Mouse (Mus musculus) cerebral cortex, adult 2 months (tissue): Measurements from ENCODE around the gene Gtpbp1.

Experiments used
- WGBS: fragments of 180-500 bp; shearing (Covaris S2); methylation state at CpG from one replicate; pipeline ENCODE4 v1.1.7; 2018; 5-methylcytosine and 5-hydroxymethylcytosine counted together

Gtpbp1 gene

DNA sequence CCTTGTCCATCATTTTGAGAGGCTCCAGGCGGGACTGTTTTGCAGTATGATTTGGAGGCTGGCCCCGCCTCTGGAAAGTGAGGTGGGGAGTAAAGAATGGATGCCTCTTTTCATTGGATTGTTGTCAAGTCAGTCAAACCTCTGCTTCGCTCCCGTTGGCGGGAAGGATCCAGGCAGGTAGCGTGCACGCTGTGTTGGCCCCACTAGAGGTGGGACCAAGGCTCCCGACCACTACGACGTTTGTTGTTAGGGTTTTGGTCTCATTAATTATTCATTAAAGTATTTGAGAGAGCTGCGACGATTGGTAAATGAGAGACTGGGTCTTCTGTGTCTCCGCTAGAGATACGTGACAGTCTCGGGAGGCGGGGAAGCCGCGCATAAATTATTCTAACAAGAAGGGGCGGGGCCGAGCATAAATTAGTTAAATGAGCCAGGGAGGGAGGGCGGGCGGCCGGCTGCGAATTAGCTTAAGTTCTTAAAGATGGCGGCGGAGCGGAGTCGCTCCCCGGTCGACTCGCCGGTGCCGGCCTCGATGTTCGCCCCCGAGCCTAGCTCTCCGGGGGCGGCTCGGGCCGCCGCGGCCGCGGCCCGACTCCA lies at the start of gene Gtpbp1:
TSS of gene Gtpbp1 (plus strand) at position 420 of the 597 bp plus-strand sequence.
- under 1% methylated on average over 45 of the region's 45 CpGs for WGBS

DNA sequence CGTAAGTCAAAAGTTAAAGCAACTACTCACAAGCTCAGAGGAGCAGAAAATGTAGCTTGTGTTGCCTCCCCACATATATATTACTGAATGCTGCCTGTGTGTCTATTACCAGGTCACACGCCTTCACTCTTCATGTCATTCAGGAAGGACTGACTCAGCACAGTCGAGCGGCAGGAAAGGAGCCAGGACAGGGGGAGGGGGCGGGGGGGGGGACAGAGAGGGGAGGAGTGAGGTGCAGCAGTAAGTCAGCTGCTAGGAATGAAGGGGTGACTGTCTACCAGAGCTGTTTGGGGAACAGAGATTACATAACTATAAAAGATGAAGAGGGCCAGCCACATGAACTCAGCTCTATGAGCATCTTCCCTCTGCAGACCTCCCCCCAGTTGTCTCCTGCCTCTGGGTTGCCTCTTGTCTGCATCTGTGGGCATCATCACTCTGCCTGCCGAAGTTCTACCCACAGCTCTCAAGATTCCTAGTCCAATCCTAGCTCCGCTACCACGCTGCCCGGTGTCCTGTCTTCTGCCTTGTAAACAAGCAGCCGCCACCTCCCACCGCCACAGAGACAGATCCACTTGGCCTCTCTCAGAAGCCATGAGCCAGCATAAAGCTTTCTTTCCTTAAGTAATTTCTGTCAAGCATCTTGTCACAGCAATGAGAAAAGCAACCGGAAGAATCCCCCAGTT lies 49.4 kb upstream of the Gtpbp1 start:
- 46% methylated on average over 12 of the region's 12 CpGs for WGBS

DNA sequence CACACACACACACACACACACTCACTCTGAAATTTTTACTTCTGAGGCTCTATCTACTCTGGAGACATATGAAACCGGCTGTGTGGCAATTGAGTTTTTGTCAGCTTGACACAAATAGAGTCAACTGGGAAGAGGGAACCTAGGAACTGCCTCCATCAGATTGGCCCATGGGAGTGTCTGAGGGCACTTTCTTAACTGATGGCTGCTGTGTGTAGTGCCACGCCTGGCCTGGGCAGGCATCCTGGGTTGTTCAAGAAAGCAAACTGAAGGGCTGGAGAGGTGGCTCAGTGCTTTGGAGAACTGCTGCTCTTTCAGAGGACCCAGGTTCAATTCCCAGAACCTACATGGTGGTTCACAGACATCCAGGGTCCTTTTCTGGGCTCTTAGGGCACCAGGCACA lies 45.2 kb upstream of the Gtpbp1 start:
- WGBS, result 89% methylated on average over 2 of the region's 2 CpGs

GRCm38 (mm10) chr15:79648130-79648529 lies 42.5 kb upstream of the Gtpbp1 start:
- 65% methylated on average over 12 of the region's 12 CpGs for WGBS

DNA sequence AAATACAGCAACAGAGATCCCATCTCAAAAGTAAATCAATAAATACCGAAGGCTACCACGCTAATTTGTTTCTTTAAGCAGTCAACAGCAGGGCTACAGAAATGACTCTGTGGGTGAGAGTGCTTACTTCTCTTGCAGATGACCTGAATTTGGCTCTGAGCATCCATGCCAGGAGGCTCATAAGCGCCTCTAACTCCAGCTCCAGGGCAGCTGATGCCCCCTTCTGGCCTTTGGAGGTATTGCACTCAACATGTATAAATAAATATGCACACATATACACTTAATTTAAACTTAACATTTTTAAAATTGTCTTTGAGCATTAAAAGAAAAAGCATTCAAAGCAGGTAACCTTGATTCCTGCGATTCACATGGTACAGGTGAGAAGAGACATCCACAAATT lies 39.2 kb upstream of the Gtpbp1 start:
- 79% methylated on average over 4 of the region's 4 CpGs for WGBS

- 55% methylated on average over 14 of the region's 14 CpGs for WGBS
These were observed 34.2 kb upstream of the Gtpbp1 start for GRCm38 (mm10) chr15:79656451-79656850.

- 1% methylated on average over 16 of the region's 16 CpGs for WGBS
These were observed 32.7 kb upstream of the Gtpbp1 start for GRCm38 (mm10) chr15:79657837-79658530.

DNA sequence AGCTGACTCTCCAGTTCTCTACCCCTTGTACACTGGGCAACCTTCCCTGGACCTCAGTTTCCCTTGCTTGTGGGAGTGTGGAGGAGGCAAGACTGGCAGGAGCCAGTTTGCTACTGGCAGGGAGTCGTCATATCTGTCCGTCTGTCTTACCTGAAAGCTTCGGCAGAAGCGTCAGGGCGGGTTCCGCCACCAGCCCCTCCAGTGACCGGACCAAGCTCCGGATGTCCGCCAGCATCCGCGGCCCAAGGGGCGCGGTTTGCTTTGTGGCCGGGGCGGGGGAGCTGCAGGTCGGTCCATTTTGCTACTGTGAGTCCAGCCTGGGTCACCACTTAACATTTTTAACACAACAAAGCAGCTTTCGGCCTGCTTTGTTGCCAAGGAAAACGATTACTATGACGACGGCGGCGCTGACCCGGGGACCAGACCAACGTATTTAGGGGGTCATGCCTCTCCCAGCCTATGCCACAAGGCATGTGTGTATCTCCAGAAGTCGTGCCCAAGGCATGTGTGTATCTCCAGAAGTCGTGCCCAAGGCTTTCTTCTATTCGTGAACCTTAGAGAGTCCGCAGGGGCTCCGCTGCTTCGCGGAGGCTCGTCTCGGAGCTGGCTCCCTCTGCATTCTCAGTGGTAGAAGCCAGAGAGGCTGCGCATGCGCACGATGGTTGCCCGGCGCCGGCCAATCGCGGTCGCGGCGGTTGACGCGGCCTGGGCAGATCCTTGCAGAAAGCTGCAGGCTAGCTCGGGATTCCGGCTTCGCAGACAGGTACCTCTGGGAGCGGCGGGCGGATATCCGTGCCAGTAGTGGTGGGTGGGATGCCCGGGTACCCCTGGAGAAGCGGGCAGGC lies 31.9 kb upstream of the Gtpbp1 start, which contains the start of the genes Fam227a and Cby1:
TSS of gene Fam227a (minus strand) at position 426 of the 845 bp plus-strand sequence.
TSS of gene Cby1 (plus strand) at position 669 of the 845 bp plus-strand sequence.
- WGBS, result under 1% methylated on average over 55 of the region's 55 CpGs

- WGBS, result 77% methylated on average over 4 of the region's 4 CpGs
These were observed 28.8 kb upstream of the Gtpbp1 start for GRCm38 (mm10) chr15:79661852-79662251.

- 59% methylated on average over 8 of the region's 8 CpGs for WGBS
These were observed 26.0 kb upstream of the Gtpbp1 start for GRCm38 (mm10) chr15:79664666-79665065.

DNA sequence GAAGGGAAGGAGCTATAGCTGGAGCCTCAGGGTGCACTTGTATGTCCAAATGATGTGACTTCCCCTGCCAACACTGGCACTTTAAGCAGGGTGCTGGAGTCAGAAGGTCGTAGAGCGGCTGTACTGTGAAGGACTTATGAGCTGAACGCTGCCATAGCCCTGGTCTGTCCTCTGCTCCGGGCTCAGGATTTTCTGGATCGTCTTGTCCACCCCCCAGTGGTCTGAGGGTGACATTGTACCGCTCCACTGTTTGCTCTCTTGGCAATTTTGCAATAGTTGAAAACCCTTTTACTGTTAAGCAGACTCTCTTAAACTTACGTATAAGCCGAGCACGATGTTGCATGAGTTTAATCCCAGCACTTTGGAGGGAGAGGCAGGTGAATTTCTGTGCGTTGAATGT lies 21.4 kb upstream of the Gtpbp1 start:
- WGBS, result 62% methylated on average over 10 of the region's 10 CpGs

GRCm38 (mm10) chr15:79670249-79670971 lies 20.2 kb upstream of the Gtpbp1 start, which contains the start of gene Tomm22:
TSS of gene Tomm22 (plus strand) at chr15:79670861.
- WGBS, result 13% methylated on average over 33 of the region's 33 CpGs

DNA sequence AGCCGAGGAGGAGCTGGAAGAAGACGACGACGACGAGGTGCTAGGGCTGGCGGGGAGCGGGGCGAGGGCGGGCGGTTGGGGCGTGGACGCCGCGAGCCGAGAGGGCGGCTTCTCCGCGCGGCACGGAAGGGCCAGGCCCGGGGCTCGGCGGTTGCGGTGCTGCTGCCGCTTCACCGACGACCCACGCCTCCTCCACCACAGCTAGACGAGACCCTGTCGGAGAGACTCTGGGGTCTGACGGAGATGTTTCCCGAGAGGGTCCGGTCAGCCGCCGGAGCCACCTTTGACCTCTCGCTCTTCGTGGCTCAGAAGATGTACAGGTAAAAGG lies 19.7 kb upstream of the Gtpbp1 start:
- WGBS, result under 1% methylated on average over 37 of the region's 37 CpGs

- 63% methylated on average over 11 of the region's 11 CpGs for WGBS
These were observed 18.8 kb upstream of the Gtpbp1 start for GRCm38 (mm10) chr15:79671828-79672348.

DNA sequence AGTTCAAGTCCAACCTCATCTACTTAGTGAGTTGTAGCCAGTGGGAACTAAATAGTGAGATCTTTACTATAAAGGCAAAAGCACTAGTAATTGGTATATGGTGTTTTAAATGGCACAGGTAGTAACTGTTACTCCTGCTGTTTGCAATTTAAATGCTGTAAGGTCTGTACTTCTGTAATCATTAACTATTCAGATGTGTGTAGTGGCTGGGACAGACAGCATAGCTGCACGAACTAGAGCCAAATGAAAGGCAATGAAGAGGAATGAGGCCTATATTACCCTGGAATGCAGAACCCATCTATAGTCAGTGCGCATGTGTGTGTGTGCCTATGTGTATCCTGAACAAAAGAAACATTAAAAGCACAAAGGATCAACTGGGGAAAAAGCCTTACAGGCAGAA lies 12.7 kb upstream of the Gtpbp1 start:
- WGBS, result 76% methylated on average over 2 of the region's 2 CpGs

DNA sequence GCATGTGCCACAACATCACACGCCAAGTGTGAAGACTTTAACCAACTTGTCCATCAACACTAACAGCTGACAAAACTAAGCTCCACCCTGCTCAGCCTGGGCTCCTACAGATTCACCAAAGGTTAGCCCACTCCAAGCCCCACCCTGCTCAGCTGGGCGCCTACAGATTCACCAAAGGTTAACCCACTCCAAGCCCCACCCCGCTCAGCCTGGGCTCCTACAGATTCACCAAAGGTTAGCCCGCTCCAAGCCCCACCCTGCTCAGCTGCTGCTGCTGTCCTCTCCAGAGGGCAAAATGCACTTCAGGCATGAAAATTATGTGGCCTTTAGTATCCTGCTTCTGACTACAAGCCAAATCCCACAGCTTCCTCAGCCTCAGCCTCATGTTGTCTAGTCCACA lies 8.7 kb upstream of the Gtpbp1 start:
- 85% methylated on average over 4 of the region's 4 CpGs for WGBS

DNA sequence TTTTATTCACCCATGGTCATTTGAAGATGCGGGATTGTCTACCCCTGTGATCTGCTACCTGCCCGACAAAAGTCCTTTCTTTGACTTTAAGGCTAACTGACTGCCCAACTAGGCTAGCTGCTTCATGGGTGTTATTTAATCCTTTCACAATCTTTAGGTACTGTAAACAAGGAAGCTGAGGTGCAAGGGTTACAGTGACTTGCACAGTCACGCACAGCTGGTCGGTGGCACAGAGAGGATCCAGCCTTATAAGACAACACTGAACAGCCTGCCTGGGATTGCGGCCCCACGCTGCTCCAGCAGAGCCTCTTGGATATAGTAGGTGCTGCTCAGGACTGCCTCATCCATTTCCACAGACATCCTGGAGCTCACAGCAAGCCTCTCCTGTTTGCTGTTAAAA lies 7.5 kb upstream of the Gtpbp1 start:
- WGBS, result 55% methylated on average over 6 of the region's 6 CpGs

DNA sequence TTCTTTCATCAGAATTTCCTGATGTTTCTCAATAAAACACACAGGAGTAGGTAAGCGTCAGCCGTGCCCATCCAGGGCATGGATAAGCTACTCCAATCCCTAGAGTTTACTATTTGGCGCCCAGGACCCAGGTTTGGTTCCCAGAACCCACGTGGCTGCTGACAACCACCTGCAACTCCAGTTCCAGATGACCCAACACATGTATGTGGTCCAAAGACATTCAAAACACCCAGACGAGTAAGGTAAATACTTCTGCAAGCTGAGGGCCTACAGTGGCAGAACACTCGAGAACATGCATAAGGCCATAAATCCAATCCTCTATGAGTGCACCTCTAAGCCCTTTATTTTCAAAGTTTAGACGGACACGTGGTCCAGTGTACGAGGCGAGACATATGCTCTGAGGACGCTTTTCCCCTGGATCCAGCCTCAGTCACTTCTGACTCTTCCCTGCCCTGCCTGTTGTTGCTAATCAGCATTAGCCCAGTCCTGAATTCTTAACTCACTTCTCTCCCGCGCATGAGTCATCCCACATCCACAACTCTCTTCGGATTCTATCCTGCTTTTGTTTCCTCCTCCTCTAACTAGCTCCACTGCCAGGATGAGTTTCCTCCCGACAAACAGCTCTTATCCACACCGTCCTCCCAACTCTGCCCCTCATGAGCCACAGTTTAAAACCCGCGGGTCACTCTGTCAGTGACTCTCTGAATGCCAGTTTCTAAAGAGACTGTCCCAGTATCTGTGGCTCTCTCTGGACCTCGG lies 6.8 kb upstream of the Gtpbp1 start:
- 42% methylated on average over 19 of the region's 19 CpGs for WGBS

- 30% methylated on average over 6 of the region's 6 CpGs for WGBS
These were observed 6.0 kb upstream of the Gtpbp1 start for GRCm38 (mm10) chr15:79684616-79685015.

DNA sequence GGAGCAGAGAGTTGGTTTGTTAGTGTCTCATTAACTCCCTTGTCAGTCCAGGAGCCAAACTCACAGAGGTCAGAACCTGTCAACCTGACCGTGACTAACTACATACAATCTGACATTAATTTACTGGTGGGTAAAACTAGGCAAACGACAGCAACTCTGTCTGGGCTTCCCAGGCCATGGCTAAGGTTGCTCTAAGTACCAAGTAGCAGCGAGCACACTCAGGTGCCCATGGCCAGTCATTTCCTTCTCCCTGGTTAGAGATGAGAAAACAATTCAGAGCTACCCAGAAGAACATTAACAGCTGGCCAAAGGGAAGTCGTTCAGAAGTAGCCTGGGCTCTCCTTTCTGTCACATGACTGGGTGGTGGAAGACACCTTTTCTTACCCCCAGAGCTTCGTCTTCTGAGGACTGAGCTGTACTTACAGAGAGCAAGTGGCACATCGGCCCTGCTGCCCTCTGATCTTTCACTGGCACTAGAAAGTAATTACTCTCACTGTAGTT lies 5.5 kb upstream of the Gtpbp1 start:
- 18% methylated on average over 6 of the region's 6 CpGs for WGBS
